Mouse (Mus musculus) embryonic facial prominence, embryonic 14.5 days (tissue): ENCODE measurements around the gene Afap1. TPM values are rescaled to one million over a fixed set of nuclear protein-coding genes. Genes with fewer than 3 reads are reported as not detected.

Experiments
- ATAC-seq: fragments of 200-750 bp; cut with Nextera tagmentation; 2 replicates; pipeline ENCODE4 v1.8.0; 2017; ENCODE audit warnings: low read depth, moderate number of reproducible peaks, moderate TSS enrichment
- DNase-seq: peaks from one replicate; pipeline ENCODE4 v3.0.0-alpha.2; 2015; ENCODE audit warnings: low spot score
- H3K27ac ChIP-seq: fragments of 300-500 bp; sonication (generic); replicated peaks from 2 replicates; pipeline ENCODE4 v1.5.1; 2014; ENCODE audit warnings: low read depth, mild to moderate bottlenecking, low read length, moderate library complexity
- H3K27me3 ChIP-seq: fragments of 300-500 bp; sonication (generic); replicated peaks from 2 replicates; pipeline ENCODE4 v1.6.1; 2014; ENCODE audit warnings: low read length; ENCODE audit not compliant: control insufficient read depth, insufficient read depth
- H3K36me3 ChIP-seq: fragments of 300-500 bp; sonication (generic); 2 replicates; pipeline ENCODE4 v1.6.1; 2014; ENCODE audit warnings: low read length, mixed read lengths; ENCODE audit not compliant: control insufficient read depth, insufficient read depth
- H3K4me1 ChIP-seq: fragments of 300-500 bp; sonication (generic); 2 replicates; pipeline ENCODE4 v1.6.1; 2014; ENCODE audit warnings: antibody characterized with exemption, low read length; ENCODE audit not compliant: control insufficient read depth, insufficient read depth
- H3K4me2 ChIP-seq: fragments of 300-500 bp; sonication (generic); 2 replicates; pipeline ENCODE4 v1.6.1; 2014; ENCODE audit warnings: low read depth, mild to moderate bottlenecking, low read length, moderate library complexity, mixed read lengths
- H3K4me3 ChIP-seq: fragments of 300-500 bp; sonication (generic); 2 replicates; pipeline ENCODE4 v1.5.1; 2014; ENCODE audit warnings: low read depth, mild to moderate bottlenecking, low read length
- H3K9ac ChIP-seq: fragments of 300-500 bp; sonication (generic); 2 replicates; pipeline ENCODE4 v1.6.1; 2014; ENCODE audit warnings: low read depth, mild to moderate bottlenecking, low read length, moderate library complexity, mixed read lengths
- H3K9me3 ChIP-seq: fragments of 300-500 bp; sonication (generic); 2 replicates; pipeline ENCODE4 v1.6.1; 2016; ENCODE audit warnings: low read length; ENCODE audit not compliant: control insufficient read depth
- WGBS: fragments of 180-500 bp; shearing (Covaris S2); extraction: QIAGEN DNeasy Blood & Tissue Kit; methylation state at CpG from one replicate; pipeline ENCODE4 v1.1.7; 2014; 5-methylcytosine and 5-hydroxymethylcytosine counted together
- polyA plus RNA-seq: library from polyadenylated mRNA; unstranded; fragments of >200 nt; fragmentation: Nextera tagmentation; extraction: Ambion mirVana; gene quantifications from 2 replicates; pipeline ENCODE4 v1.2.1, GENCODE M21; 2014

The Afap1 gene
- 24.7 and 28.0 TPM in 2 replicates for polyA plus RNA-seq

- no peaks in the 10 kb centered on the region for H3K9me3 ChIP-seq
- peak within 1 kb of the TSS; percentile 68; the same call in 1 of the 2 replicates for H3K27ac ChIP-seq
- peak; percentile 96 for ATAC-seq
- WGBS: under 1% methylated on average over 28 of the region's 49 CpGs
- peak within 1 kb of the TSS; percentile 94 for H3K9ac ChIP-seq
- no peaks in the 10 kb centered on the region for H3K36me3 ChIP-seq
- H3K27me3 ChIP-seq: no peaks in the 10 kb centered on the region
- H3K4me1 ChIP-seq: peaks cover 25% of the 10 kb centered on the region
- DNase-seq: peak; percentile 99
- H3K4me3 ChIP-seq: peak within 1 kb of the TSS; percentile 87
- H3K4me2 ChIP-seq: peak within 1 kb of the TSS; percentile 71
Observed at GRCm38 (mm10) chr5:35893093-35893804, at the start of gene Afap1. TSS of gene Afap1 (plus strand) at chr5:35893319.

GRCm38 (mm10) chr5:35851485-35851884 lies 41.6 kb upstream of the Afap1 start:
- Histone ChIP-seq H3K27me3 (no peaks in the 10 kb centered on the region), H3K4me2 (no peak overlapping the region), H3K36me3 (no peaks in the 10 kb centered on the region), H3K4me1 (no peaks in the 10 kb centered on the region), H3K9ac (no peak overlapping the region), H3K27ac (no peak overlapping the region), H3K4me3 (no peak overlapping the region), H3K9me3 (no peaks in the 10 kb centered on the region)
- ATAC-seq: no peak
- 48% methylated on average over 5 of the region's 5 CpGs for WGBS
- DNase-seq: no peak

- 95% methylated on average over 4 of the region's 4 CpGs for WGBS
- ATAC-seq: no peak
- H3K9me3 ChIP-seq: no peaks in the 10 kb centered on the region
Observed at GRCm38 (mm10) chr5:35853463-35853862, 39.7 kb upstream of the Afap1 start.

DNA sequence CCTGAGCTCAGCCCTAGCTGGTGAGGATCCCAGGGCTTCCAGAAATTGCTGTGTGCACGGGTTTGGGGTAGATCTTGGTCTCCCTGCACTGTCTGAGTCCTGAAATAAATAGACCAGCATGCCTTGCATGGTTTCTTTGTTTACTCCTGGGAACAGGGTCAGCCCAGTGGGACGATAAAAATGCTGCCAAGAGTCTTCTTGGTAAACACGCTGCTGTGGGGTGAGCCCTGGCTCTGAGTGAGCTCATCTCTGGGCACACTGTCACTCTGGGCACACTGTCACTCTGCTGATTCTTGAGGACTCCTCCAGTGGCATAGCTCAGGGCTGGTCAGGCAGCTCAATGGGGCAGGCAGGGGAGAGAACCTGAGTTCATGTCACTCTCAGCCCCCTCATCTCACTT lies 36.9 kb upstream of the Afap1 start:
- Histone ChIP-seq H3K4me2 (no peak overlapping the region), H3K36me3 (no peaks in the 10 kb centered on the region)
- 44% methylated on average over 3 of the region's 3 CpGs for WGBS

More at GRCm38 (mm10) chr5:35853463-35853862, 39.7 kb upstream of the Afap1 start:
- Histone ChIP-seq H3K27me3 (no peaks in the 10 kb centered on the region), H3K4me3 (no peak overlapping the region), H3K36me3 (no peaks in the 10 kb centered on the region), H3K9ac (no peak overlapping the region), H3K27ac (no peak overlapping the region), H3K4me2 (no peak overlapping the region), H3K4me1 (no peaks in the 10 kb centered on the region)
- no peak for DNase-seq

DNA sequence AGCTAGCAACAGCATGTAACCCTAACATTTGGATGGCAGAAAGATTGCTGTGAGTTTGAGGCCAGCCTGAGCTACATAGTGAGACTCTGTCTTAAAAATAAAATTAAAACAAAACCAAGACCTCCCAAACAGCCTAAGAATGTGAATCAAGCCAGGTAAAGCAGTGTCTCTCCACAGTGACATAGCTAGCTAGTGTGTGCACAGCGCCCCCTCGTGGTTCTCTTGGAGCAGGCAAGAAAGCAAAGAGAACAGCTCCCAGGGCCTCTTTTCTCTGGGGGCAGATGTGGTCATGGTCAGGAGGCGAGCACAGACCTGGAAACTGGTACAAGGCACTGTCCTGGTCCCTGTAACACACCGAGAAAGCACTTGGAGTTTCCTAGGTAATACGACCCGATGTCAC lies 35.0 kb upstream of the Afap1 start:
- Histone ChIP-seq H3K27me3 (no peaks in the 10 kb centered on the region), H3K4me3 (no peak overlapping the region), H3K27ac (no peak overlapping the region), H3K9me3 (no peaks in the 10 kb centered on the region), H3K9ac (no peak overlapping the region), H3K4me2 (no peak overlapping the region), H3K4me1 (no peaks in the 10 kb centered on the region), H3K36me3 (no peaks in the 10 kb centered on the region)
- DNase-seq (peak; percentile 80), ATAC-seq (peak; percentile 58; the same call in 1 of the 2 replicates)
- WGBS: 22% methylated on average over 6 of the region's 6 CpGs

More for the DNA sequence above, 36.9 kb upstream of the Afap1 start:
- Histone ChIP-seq H3K27me3 (no peaks in the 10 kb centered on the region), H3K27ac (no peak overlapping the region), H3K9ac (no peak overlapping the region), H3K4me3 (no peak overlapping the region), H3K9me3 (no peaks in the 10 kb centered on the region), H3K4me1 (no peaks in the 10 kb centered on the region)
- no peak for ATAC-seq
- no peak for DNase-seq

DNA sequence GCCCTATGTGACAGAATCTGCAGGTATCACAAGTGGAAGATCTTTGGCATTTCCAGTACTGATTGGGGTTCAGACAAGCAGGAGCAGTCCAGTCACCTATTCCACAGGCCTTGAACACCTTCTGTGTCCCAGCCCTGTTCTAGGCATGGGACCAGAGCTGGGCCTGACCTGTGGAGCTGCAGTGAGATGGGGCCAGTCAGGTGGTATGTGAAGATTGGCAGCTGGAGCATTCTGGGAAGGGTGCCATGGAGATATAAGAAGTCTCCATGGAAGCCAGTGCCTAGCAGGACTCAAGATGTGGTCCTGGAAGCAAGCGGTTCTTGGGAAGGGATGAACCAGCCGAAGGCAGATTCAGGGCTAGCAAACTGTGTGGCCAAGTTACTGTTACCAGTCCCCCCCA lies 31.7 kb upstream of the Afap1 start:
- Histone ChIP-seq H3K27ac (no peak overlapping the region), H3K4me3 (no peak overlapping the region), H3K9me3 (no peaks in the 10 kb centered on the region), H3K36me3 (no peaks in the 10 kb centered on the region), H3K27me3 (no peaks in the 10 kb centered on the region), H3K9ac (no peak overlapping the region), H3K4me1 (no peaks in the 10 kb centered on the region), H3K4me2 (no peak overlapping the region)
- no peak for ATAC-seq
- DNase-seq: no peak
- WGBS: 79% methylated on average over 2 of the region's 2 CpGs

DNA sequence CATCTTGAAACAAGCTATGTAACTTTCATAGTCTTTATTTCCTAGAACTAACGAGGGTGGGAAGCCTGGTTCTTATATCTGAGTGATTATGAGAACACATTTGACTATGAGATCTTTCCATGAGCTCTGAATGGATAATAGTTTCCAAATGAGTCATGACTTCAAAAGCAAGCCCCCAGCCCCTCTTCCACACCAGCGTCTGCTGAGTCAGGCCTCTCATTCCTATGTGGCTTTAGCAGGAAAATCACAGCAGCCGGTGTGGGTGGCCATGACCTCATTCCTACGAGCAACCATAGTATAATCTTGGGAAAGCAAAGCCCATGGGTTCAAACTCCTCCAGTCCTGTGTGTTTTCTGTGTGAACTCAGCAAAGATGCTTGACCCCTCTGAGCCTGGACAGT lies 23.1 kb upstream of the Afap1 start:
- no peak for ATAC-seq
- WGBS: 50% methylated on average over 4 of the region's 4 CpGs
- no peak for DNase-seq
- Histone ChIP-seq H3K9me3 (no peaks in the 10 kb centered on the region), H3K27me3 (no peaks in the 10 kb centered on the region), H3K36me3 (no peaks in the 10 kb centered on the region), H3K9ac (no peak overlapping the region), H3K27ac (no peak overlapping the region), H3K4me2 (no peak overlapping the region), H3K4me1 (no peaks in the 10 kb centered on the region), H3K4me3 (no peak overlapping the region)

GRCm38 (mm10) chr5:35870408-35871012 lies 22.6 kb upstream of the Afap1 start:
- ATAC-seq (peak; percentile 68), DNase-seq (peak; percentile 91)
- 57% methylated on average over 8 of the region's 8 CpGs for WGBS
- no peak overlapping the region for H3K27ac ChIP-seq
- no peaks in the 10 kb centered on the region for H3K36me3 ChIP-seq
- H3K4me3 ChIP-seq: no peak overlapping the region
- H3K4me2 ChIP-seq: no peak overlapping the region
- no peak overlapping the region for H3K9ac ChIP-seq
- H3K27me3 ChIP-seq: no peaks in the 10 kb centered on the region
- H3K9me3 ChIP-seq: no peaks in the 10 kb centered on the region
- no peaks in the 10 kb centered on the region for H3K4me1 ChIP-seq
